Mouse (Mus musculus): ENCODE results near the gene Cyp19a1.

DNA sequence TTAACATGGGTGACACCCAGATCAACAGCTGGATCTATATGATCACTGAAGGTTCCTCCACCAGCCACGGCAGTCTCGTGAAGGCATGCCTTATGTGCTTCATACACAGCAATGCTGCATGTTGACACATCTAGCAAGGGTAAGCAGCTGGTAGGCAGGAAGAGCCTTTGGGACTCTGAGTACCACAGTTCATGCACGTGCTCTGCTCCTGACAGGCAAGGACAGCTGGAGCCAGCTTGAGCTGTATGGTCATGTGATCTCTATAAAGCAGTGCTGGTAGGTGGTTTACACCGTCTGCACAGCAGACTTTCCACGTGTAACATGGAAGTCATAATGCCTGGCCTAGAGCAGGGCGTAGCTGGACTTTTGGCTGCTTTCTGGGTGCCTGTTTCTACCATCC, 2.1 kb upstream of the Cyp19a1 start:
- no peak for TF ChIP-seq CTCF (IDR thresholded peaks at IDR 0.05; ENCODE audit: extremely low read depth, insufficient read depth, low read length)
- TF ChIP-seq POLR2A (IDR thresholded peaks at IDR 0.05; ENCODE audit: extremely low read depth, insufficient read depth, low read length), result no peak

All from cortical plate, adult 2 months (tissue).